Mouse (Mus musculus) T-cell, adult 66 days (primary cell): Measurements from ENCODE around the gene Fam71e1. TPM values are rescaled to one million over a fixed set of nuclear protein-coding genes. Genes with fewer than 3 reads are reported as not detected.

Experiments used
- total RNA-seq, 2 experiments: library from RNA; stranded (reverse); gene quantifications; 3 replicates in 1 of 2; 4 replicates in 1 of 2; pipeline ENCODE4 v1.2.4; 2023

Gene Fam71e1
- total RNA-seq, result 1 to 10 TPM; 5.4 to 6.4 TPM

GRCm38 (mm10) chr7:44495992-44496770 is at the start of gene Fam71e1, which contains the start of gene Emc10:
Gene Fam71e1, plus strand, starts transcription at chr7:44496581.
Gene Emc10, minus strand, starts transcription at chr7:44496529.

GRCm38 (mm10) chr7:44465111-44465510 is 31.3 kb upstream of the Fam71e1 start, which contains the start of gene Aspdh:
Gene Aspdh, plus strand, starts transcription at chr7:44465391.

GRCm38 (mm10) chr7:44467811-44468411 is 28.5 kb upstream of the Fam71e1 start, which contains the start of gene Josd2:
Gene Josd2, plus strand, starts transcription at chr7:44467980.

GRCm38 (mm10) chr7:44524502-44524901 is 28.1 kb downstream of the Fam71e1 start, which contains the start of gene Mybpc2:
Gene Mybpc2, minus strand, starts transcription at chr7:44524656.

GRCm38 (mm10) chr7:44531946-44532732 is 35.8 kb downstream of the Fam71e1 start, which contains the start of gene Spib:
Gene Spib, minus strand, starts transcription at chr7:44532071.

GRCm38 (mm10) chr7:44548497-44549087 is 52.2 kb downstream of the Fam71e1 start, which contains the start of gene Pold1:
Gene Pold1, minus strand, starts transcription at chr7:44548849.

Other genes with a start within 250 kb of the Fam71e1 start
- gene 1700028J19Rik, start 249.9 kb upstream of the Fam71e1 start, total RNA-seq, result 1 to 10 TPM; 2.2 to 2.5 TPM
- gene 2410002F23Rik, start 249.9 kb upstream of the Fam71e1 start, total RNA-seq, result 100 to 1,000 TPM; 161 to 167 TPM
- not detected for gene Acp4, start 239.2 kb upstream of the Fam71e1 start, total RNA-seq
- gene Gm15517, start 235.1 kb upstream of the Fam71e1 start, total RNA-seq, result not detected
- gene Clec11a, start 189.7 kb upstream of the Fam71e1 start, total RNA-seq, result 1 to 10 TPM in 1 of 2 experiments, under 1 TPM in 1; 0.98 to 1.1 TPM
- gene Shank1, start 186.3 kb upstream of the Fam71e1 start, total RNA-seq, result under 1 TPM; 0.21 to 0.82 TPM
- under 1 TPM in 1 of 2 experiments, not detected in 1; 0.87 TPM for gene Syt3, start 112.5 kb upstream of the Fam71e1 start, total RNA-seq
- gene 1700008O03Rik, start 110.8 kb upstream of the Fam71e1 start, total RNA-seq, result not detected
- gene Lrrc4b, start 67.6 kb upstream of the Fam71e1 start, total RNA-seq, result not detected
- gene Aspdh, start 31.2 kb upstream of the Fam71e1 start, total RNA-seq, result not detected
- 10 to 100 TPM; 46.2 to 57.4 TPM for gene Josd2, start 28.6 kb upstream of the Fam71e1 start, total RNA-seq
- gene Emc10, start 52 bp upstream of the Fam71e1 start, total RNA-seq, result 10 to 100 TPM; 89.9 to 94.2 TPM
- not detected for gene Mybpc2, start 28.1 kb downstream of the Fam71e1 start, total RNA-seq
- gene Spib, start 35.5 kb downstream of the Fam71e1 start, total RNA-seq, result 1 to 10 TPM in 1 of 2 experiments, under 1 TPM in 1; 0.86 to 4.0 TPM
- 10 to 100 TPM; 45.0 to 65.0 TPM for gene Pold1, start 52.3 kb downstream of the Fam71e1 start, total RNA-seq
- gene Nr1h2, start 57.4 kb downstream of the Fam71e1 start, total RNA-seq, result 100 to 1,000 TPM; 285 to 303 TPM
- gene Napsa, start 75.8 kb downstream of the Fam71e1 start, total RNA-seq, result 1 to 10 TPM; 1.6 to 5.3 TPM
- under 1 TPM; 0.24 to 0.47 TPM for gene Kcnc3, start 94.1 kb downstream of the Fam71e1 start, total RNA-seq
- under 1 TPM in 1 of 2 experiments, not detected in 1; 0.18 TPM for gene Myh14, start 174.3 kb downstream of the Fam71e1 start, total RNA-seq
- gene Izumo2, start 212.2 kb downstream of the Fam71e1 start, total RNA-seq, result not detected